Mouse (Mus musculus): ENCODE data around the gene Mrps2. TPM values are rescaled to one million over a fixed set of nuclear protein-coding genes. Genes with fewer than 3 reads are reported as not detected.
"Not testable (repeated sequence)": the region's sequence is repeated elsewhere in the genome, so short reads cannot be mapped to it uniquely, and the experiment has no call there.

The Mrps2 gene
- polyA plus RNA-seq, 1 experiment, result 13.7 TPM

DNA sequence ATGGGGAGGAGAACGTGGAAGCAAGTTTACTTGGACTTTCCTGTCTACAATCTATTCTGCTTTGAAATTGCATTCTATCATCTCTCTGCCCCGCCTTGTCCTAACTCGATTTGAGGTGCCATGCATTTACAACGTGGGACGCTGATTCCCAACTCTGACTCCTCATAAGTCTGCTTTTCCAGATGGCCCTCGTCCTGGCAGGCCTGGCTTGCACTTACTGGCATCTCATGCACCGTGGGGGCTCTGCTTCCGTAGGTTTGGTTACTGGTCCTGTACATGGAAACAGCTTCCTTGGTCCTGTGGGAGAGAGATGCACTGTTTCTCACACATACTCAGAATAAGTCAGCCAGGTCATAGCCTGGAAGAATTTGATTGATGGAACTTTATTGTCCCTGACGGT lies 2.9 kb upstream of the Mrps2 start:
- Histone ChIP-seq H3K27ac (ENCODE audit: control insufficient read depth, insufficient read depth, low read depth, low read length, poor library complexity) (no peak overlapping the region), H3K4me3 (replicated peaks; ENCODE audit: control insufficient read depth, low read depth, low read length) (no peak overlapping the region), H3K4me1 (ENCODE audit: control insufficient read depth, insufficient read depth, low read length) (no peaks in the 10 kb centered on the region; the same call in 1 of the 2 replicates)
- WGBS, result 79% methylated on average over 9 of the region's 9 CpGs
- TF ChIP-seq CTCF (IDR thresholded peaks at IDR 0.05; ENCODE audit: control insufficient read depth, insufficient read depth, low read length) (no peak), POLR2A (IDR thresholded peaks at IDR 0.05; ENCODE audit: borderline replicate concordance, control insufficient read depth, low read depth, low read length) (no peak)

DNA sequence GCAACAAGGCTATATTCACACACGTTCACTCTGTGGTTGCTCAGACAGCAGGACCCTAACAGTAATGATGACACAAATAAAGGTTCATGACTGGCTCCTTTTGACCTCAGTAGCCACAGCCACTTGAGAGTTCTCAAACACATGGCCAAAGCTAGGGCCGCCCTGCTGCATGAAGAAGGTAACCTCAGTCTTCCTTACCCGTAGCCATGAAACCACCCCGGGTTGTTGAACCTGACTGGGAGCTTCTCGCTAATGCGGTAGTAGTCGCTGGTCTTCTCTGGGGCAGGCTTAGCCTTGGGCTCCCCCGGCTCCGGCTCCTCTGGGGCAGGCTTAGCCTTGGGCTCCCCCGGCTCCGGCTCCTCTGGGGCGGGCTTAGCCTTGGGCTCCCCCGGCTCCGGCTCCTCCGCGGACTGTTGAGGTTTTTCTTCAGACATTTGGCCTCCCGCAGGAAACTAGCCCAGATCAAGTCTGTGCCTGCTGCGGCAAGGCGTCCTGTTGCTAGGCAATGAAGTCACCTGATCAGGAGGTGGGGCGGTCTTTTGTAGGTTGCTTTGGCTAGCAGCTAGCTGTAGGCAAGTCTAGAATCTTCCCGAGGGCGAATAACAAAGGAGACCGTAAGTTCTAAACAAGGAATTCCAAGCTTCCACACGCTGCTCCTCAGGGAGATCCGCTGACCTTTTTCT lies 1.9 kb upstream of the Mrps2 start, which contains the start of gene 1700007K13Rik:
1700007K13Rik (minus strand) TSS at position 497 of the 683 bp plus-strand sequence.
- WGBS, result 5% methylated on average over 25 of the region's 25 CpGs
- no peak within 1 kb of the TSS for H3K4me3 ChIP-seq (replicated peaks; ENCODE audit: control insufficient read depth, low read depth, low read length)
- no peaks in the 10 kb centered on the region; the same call in 1 of the 2 replicates for H3K4me1 ChIP-seq (ENCODE audit: control insufficient read depth, insufficient read depth, low read length)
- H3K27ac ChIP-seq (ENCODE audit: control insufficient read depth, insufficient read depth, low read depth, low read length, poor library complexity), result no peak within 1 kb of the TSS
- TF ChIP-seq POLR2A (IDR thresholded peaks at IDR 0.05; ENCODE audit: borderline replicate concordance, control insufficient read depth, low read depth, low read length) (no peak), CTCF (IDR thresholded peaks at IDR 0.05; ENCODE audit: control insufficient read depth, insufficient read depth, low read length) (no peak)

DNA sequence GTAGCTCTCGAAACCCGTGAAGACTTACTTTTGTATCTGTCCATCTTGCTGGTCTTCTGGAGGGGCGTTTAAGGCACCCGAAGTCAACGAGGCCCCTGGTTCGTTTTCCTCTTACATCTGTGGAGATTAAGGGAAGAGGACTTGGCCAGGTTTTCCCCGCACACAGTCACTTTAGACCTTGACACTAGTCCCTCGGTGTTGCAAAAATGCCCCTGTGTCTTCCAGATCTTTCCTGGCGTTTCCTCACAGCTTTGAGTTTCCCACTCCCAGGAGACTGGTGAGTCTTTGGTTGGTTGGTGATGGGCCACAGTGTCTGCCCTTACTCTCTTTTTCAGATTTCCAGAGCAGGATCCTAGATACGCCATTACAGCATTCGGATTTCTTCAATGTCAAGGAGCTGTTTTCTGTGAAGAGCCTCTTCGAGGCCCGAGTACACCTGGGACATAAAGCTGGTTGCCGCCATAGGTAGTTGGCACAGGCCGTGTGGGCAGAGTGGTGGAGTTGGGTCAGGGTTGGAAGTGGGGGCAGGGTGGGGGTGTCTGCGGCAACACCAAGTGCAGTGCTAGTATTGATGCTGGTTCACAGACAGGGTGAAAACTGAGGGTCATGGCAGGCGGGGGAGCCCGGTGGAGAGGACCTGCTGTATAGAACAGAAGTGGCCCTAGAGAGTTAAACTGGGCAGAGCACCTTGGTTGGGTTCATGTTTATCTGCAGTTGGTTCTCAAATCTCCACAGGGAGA lies 790 bp downstream of the Mrps2 start:
- no peaks in the 10 kb centered on the region; the same call in 1 of the 2 replicates for H3K4me1 ChIP-seq (ENCODE audit: control insufficient read depth, insufficient read depth, low read length)
- H3K4me3 ChIP-seq (replicated peaks; ENCODE audit: control insufficient read depth, low read depth, low read length), result peak overlapping the region; percentile 77
- TF ChIP-seq POLR2A (IDR thresholded peaks at IDR 0.05; ENCODE audit: borderline replicate concordance, control insufficient read depth, low read depth, low read length), result no peak
- no peak for TF ChIP-seq CTCF (IDR thresholded peaks at IDR 0.05; ENCODE audit: control insufficient read depth, insufficient read depth, low read length)
- WGBS, result 49% methylated on average over 18 of the region's 18 CpGs
- no peak overlapping the region for H3K27ac ChIP-seq (ENCODE audit: control insufficient read depth, insufficient read depth, low read depth, low read length, poor library complexity)

DNA sequence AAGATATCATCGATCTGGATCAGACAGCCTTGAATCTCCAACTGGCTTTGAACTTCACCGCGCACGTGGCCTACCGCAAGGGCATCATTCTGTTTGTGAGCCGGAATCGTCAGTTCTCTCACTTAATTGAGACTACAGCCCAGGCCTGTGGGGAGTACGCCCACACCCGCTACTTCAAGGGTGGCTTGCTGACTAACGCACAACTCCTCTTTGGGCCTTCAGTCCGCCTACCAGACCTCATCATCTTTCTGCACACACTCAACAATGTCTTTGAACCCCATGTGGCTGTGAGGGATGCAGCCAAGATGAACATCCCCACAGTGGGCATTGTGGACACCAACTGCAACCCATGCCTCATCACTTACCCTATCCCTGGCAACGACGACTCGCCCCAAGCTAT lies 1.6 kb downstream of the Mrps2 start:
- Histone ChIP-seq H3K27ac (ENCODE audit: control insufficient read depth, insufficient read depth, low read depth, low read length, poor library complexity) (no peak overlapping the region), H3K4me3 (replicated peaks; ENCODE audit: control insufficient read depth, low read depth, low read length) (no peak overlapping the region), H3K4me1 (ENCODE audit: control insufficient read depth, insufficient read depth, low read length) (no peaks in the 10 kb centered on the region; the same call in 1 of the 2 replicates)
- TF ChIP-seq POLR2A (IDR thresholded peaks at IDR 0.05; ENCODE audit: borderline replicate concordance, control insufficient read depth, low read depth, low read length) (no peak), CTCF (IDR thresholded peaks at IDR 0.05; ENCODE audit: control insufficient read depth, insufficient read depth, low read length) (no peak)
- 94% methylated on average over 14 of the region's 14 CpGs for WGBS

DNA sequence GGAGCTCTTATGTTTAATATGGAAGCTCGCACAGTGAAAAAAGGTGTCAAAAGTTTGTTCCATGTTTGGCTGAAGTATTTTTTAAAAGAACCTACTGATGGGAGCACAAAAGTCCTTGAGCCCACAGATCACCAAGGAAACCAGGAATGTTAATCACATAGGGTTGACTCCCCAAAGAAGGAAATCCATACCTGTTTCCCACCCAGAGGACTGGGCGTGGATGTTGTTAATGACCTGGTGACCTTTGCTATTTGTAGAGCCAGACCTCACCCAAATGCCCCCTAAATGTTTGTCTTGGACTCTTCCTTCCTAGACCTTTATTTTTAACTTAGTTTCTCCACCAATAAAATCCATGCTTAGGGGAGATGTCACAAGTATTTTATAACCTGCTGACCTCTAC lies 2.7 kb downstream of the Mrps2 start:
- TF ChIP-seq POLR2A (IDR thresholded peaks at IDR 0.05; ENCODE audit: borderline replicate concordance, control insufficient read depth, low read depth, low read length), result no peak
- no peak for TF ChIP-seq CTCF (IDR thresholded peaks at IDR 0.05; ENCODE audit: control insufficient read depth, insufficient read depth, low read length)
- Histone ChIP-seq H3K27ac (ENCODE audit: control insufficient read depth, insufficient read depth, low read depth, low read length, poor library complexity) (no peak overlapping the region), H3K4me1 (ENCODE audit: control insufficient read depth, insufficient read depth, low read length) (no peaks in the 10 kb centered on the region; the same call in 1 of the 2 replicates), H3K4me3 (replicated peaks; ENCODE audit: control insufficient read depth, low read depth, low read length) (no peak overlapping the region)
- WGBS, result 80% methylated on average over 2 of the region's 2 CpGs

DNA sequence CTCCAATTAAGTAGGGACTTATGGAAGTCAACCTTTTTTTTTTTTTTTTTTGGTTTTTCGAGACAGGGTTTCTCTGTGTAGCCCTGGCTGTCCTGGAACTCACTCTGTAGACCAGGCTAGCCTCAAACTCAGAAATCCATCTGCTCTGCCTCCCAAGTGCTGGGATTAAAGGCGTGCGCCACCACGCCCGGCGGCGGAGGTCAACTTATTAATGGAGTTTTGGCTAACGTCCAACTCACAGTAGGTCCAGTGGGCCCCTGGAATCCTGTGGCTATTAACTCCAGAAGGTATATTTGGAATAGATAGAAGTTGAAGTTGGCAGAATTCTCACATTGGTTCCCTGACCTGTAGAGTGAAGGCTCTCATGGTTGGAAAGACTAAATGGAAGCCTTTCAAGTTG lies 4.1 kb downstream of the Mrps2 start:
- WGBS, result 90% methylated on average over 8 of the region's 8 CpGs

DNA sequence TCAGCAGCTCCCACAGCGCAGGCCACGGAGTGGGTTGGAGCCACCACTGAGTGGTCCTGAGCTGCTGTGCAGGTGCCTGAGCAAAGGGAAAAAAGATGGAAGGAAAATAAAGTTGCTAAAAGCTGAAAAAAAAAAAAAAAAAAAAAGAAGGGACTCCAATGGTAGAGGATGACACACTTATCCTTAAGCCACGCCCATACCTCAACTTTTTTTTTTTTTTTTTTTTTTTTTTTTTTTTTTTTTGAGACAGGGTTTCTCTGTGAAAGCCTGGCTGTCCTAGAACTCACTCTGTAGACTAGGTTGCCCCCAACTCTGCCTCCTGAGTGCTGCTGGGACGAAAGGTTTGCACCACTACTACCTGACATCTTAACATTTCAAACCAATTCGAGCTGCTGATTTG lies 10.1 kb downstream of the Mrps2 start:
- WGBS, result 80% methylated on average over 5 of the region's 5 CpGs

More for the DNA sequence above, 4.1 kb downstream of the Mrps2 start:
- H3K27ac ChIP-seq (ENCODE audit: control insufficient read depth, insufficient read depth, low read depth, low read length, poor library complexity); H3K4me1 ChIP-seq (ENCODE audit: control insufficient read depth, insufficient read depth, low read length); H3K4me3 ChIP-seq (replicated peaks; ENCODE audit: control insufficient read depth, low read depth, low read length): not testable (repeated sequence)

DNA sequence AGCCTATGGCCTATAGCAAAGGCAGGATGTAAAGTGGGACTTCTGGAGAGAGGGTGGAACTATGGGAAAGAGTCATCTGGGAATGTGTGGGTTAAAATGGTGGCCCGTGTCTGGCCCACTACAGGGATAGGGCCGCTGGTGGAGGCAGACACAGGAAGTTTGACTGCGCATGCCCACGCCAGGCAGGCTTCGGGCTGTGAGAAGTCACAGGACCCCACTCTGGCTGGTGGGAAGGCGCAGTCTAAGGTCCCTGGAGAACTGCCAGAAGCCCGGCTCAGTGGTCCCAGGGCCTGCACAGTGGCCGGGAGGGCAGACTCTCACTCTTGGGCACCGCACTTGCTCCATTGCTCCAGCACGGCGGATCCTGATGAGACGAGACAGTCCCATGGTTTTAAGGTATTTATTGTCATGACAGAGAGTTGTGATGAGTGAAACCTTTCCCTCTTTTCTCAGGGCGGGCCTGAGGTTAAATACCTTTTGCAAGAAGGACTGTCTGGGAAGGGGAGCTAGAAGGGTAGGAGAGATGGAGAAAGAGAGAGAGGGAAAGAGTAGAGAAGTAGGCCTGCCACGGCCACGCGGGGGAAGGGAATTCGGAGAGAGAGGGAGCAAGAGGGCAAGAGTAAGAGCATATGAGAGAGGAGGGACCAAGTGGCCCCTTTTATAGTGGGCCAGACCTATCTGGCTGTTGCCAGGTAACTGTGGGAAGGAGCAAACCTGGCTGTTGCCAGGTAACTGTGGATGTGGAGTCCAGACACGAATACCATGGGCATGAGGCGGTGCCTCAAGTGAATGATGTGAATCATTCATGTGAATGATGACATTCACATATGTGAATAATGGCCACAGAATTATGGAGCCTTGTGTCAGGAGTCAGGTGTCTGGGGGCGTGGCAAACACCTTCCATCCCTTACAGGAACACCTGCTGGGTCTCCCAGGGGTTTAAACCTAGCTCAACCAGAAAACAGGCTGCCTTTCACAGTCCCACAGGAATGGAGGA lies 11.6 kb downstream of the Mrps2 start:
- no peak for TF ChIP-seq POLR2A (IDR thresholded peaks at IDR 0.05; ENCODE audit: borderline replicate concordance, control insufficient read depth, low read depth, low read length)
- TF ChIP-seq CTCF (IDR thresholded peaks at IDR 0.05; ENCODE audit: control insufficient read depth, insufficient read depth, low read length), result no peak
- 75% methylated on average over 20 of the region's 20 CpGs for WGBS
- no peak overlapping the region for H3K4me3 ChIP-seq (replicated peaks; ENCODE audit: control insufficient read depth, low read depth, low read length)
- H3K27ac ChIP-seq (ENCODE audit: control insufficient read depth, insufficient read depth, low read depth, low read length, poor library complexity), result no peak overlapping the region
- no peaks in the 10 kb centered on the region for H3K4me1 ChIP-seq (ENCODE audit: control insufficient read depth, insufficient read depth, low read length)

More for the DNA sequence above, 10.1 kb downstream of the Mrps2 start:
- not testable (repeated sequence) for H3K27ac ChIP-seq (ENCODE audit: control insufficient read depth, insufficient read depth, low read depth, low read length, poor library complexity); H3K4me1 ChIP-seq (ENCODE audit: control insufficient read depth, insufficient read depth, low read length); H3K4me3 ChIP-seq (replicated peaks; ENCODE audit: control insufficient read depth, low read depth, low read length)
